Mouse (Mus musculus) right cerebral cortex, adult 18-20 months (tissue): ENCODE measurements around the gene Rnase9.
"Not testable (repeated sequence)": the region's sequence is repeated elsewhere in the genome, so short reads cannot be mapped to it uniquely, and the experiment has no call there.

ENCODE experiments used
- DNase-seq: peaks from one replicate; pipeline ENCODE4 v3.0.0; 2022; ENCODE audit warnings: mixed read lengths

The Rnase9 gene

DNA sequence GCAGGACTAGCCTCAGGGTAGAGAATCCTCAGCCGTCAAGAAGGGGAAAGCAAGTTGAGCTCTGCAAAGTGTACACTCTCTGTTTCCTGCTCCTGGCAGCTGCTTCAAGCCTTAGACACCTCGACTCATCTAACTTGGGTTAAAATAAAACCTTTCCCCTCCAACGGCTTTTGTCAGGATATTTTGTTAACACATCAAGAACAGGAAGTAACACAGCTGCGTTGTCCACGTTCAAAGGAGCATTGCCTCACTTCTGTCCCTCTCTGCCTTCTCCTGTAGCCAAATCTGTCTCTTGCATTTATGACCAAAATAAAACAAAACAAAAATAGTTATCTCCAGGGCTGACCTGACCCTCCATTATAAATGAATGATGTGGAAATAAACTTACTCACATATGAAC lies 6.2 kb upstream of the Rnase9 start:
- DNase-seq, result no peak

GRCm38 (mm10) chr14:51036214-51036613 lies 5.5 kb downstream of the Rnase9 start:
- DNase-seq, result no peak

DNA sequence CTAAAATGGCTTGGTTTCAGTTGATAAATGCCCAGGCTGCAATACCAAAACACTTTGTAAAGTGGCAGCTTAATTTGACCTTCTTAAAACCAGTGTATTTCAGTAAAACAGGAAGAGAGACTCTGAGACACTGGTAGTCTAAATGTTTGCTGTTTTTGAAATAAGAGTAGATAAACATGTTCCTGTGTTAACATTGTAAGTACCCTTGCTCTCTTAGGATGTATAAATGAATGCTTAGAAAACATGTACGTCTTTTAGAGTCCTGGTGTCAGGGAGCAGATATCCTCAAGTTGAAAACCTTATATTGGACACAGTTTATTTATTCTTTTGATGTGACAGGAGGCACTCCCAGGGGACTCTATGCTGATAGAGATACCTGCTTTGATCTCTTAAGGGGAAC lies 6.5 kb downstream of the Rnase9 start:
- DNase-seq, result no peak

GRCm38 (mm10) chr14:51027387-51028155 lies 14.1 kb downstream of the Rnase9 start:
- DNase-seq, result no peak

DNA sequence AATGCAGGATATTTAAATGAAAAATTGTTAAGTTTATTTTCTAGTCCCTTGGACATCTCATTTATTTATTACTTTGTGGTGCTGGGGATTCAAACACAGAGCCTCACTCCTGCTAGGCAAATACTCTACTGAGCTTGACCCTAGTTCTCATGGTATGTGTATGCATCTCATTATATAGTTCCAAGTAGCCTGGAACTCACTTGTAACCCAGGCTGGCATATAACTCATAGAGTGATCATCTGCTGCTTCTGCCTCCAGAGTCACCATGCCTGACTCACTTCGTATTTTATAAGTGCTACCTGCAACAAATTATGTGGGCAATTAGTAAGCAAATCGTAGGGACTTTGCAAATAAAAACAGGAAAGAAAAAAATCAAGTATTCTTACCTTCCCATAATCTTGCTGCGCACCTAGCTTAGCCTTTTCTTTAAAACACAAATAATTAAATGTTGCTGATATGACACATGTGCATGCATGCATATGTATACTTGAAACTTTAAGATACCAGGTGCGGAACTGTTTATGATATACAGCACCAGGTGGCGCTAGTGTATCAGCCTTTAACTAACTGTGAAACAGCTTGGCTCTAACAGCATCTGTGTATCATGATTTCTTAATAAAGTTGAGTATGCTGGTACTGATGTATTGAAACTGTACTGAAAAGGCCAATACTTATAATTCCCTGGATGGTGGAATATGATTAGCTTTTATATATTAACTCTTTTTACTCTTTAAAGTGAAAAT lies 15.1 kb downstream of the Rnase9 start:
- peak; percentile 66 for DNase-seq

DNA sequence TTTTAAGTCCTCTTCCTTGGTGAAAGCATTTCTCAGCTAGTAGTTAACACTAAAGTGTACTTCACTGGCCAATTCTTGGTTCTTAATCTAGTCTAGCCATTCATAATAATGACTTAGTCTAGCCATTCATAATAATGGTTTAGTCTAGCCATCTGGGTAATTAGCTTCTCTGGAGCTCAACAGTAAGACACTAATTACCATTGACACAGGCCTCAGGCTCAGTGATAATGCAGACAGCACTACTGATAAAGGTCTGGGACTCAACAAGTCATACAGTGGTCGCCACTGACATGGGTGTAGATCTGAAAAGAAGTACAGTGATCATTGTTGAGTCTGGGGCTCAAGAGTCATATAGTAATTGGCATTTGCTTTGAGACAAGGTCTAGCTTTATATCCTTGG lies 16.8 kb downstream of the Rnase9 start:
- no peak for DNase-seq

DNA sequence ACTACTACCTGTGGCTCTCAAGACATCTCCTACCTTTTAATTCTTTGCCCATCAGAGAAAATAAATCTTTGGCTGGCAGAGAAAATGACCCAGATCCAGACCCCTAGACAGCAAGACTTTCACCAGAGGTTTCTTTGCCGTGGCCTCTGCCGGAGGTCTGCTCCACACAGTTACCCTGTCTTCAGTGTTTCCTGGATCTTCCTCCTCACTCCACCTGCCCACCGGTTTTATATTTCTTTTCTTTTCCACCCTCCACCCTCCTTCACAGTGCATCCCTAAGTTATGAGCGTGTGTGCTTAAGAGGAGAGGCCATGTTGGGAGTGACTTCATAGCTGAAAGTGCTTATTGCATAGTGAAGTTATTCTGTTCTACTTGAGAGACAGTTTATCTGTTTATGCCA lies 18.2 kb downstream of the Rnase9 start:
- no peak for DNase-seq

DNA sequence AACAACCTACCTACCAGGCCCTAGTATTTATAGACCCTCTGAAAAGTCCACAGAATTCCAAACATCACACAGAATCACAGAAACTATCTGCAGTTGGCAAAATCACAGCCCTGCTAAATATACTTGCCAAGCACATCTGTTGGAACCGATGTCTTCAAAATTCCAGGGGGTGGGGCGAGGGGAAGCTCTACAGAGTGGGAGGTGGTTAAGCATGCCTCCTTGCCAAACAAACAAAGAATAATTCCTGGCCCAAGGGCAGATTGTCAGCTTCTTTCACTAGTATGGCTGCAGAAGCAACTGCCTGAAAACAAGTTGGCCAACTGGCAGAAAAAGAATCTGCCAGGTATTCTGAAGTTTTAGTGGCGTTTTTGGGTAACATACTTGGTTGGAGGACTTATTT lies 24.4 kb downstream of the Rnase9 start:
- DNase-seq, result no peak

- DNase-seq, result no peak
Measured at GRCm38 (mm10) chr14:51015780-51016179, 25.9 kb downstream of the Rnase9 start.

GRCm38 (mm10) chr14:51014724-51015123 lies 26.9 kb downstream of the Rnase9 start:
- not testable (repeated sequence) for DNase-seq

DNA sequence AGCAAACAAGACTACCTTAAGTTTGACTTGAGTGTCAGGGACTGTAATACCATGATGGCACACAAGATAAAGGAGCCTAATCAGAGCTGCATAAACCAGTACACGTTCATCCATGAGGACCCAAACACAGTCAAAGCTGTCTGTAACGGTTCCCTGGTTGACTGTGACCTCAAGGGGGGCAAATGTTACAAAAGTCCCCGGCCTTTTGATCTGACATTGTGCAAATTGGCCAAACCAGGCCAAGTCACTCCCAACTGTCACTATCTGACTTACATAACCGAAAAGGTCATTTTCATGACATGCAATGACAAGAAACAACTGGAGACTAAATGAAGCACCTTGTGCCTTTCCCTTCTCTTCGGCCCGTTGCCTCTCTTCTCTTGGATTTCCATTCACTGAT lies 32.1 kb downstream of the Rnase9 start:
- no peak for DNase-seq

DNA sequence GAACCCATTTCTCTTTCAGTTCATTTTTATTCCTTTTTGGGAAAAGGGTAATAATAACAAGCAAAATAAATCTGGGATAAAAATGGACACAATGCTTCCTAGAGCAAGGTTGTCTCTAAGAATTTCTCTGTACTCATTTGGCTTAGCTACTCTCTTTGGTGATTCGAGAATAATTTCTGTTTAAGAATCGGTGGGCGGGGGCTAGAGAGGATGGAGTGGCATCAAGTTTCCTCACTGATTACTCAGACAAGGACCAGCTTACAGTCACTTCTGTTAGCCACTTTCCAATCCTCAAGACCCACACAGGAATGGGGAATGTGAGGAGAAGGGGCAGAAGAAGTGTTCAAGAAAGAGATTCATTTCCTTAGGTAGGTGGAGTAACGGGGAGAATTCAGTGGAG lies 32.9 kb downstream of the Rnase9 start:
- no peak for DNase-seq

DNA sequence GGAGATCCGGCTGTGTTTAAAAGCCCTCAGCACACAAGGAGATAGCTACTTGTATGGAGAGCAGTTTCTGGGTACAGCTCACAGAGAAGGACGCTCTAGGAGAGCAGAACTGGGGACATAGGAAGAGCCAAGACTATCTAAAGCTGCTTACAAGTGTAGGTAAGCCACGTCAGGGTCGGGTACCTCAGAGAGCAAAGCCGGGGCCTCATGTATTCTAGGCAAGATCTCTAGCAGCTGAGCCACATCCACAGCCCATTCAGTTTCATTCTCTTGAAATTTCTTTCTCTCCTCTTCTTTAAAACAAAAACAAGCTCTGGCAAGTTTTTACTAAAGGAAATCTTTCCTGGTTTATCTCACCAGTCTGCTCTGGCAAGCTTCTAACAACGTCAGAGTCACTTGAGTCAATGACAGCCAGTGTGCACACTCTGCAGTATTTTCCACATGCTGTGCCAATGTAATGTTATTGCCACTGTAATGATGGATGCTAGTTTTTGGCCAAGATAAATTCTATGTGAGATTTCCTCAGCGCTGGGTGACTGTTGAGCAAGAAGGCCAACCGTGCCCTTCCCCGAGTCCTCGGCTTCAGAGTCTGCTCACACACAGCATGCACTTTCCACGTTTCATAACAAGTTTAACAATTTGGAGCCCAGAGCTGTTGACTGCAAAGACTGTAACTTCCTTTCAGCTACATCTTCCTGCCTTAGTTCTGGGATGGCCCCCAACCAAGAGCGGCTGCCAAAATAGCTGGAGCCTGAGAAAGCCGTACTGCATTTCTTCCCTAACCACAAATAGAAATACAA lies 33.6 kb downstream of the Rnase9 start:
- peak; percentile 36 for DNase-seq

DNA sequence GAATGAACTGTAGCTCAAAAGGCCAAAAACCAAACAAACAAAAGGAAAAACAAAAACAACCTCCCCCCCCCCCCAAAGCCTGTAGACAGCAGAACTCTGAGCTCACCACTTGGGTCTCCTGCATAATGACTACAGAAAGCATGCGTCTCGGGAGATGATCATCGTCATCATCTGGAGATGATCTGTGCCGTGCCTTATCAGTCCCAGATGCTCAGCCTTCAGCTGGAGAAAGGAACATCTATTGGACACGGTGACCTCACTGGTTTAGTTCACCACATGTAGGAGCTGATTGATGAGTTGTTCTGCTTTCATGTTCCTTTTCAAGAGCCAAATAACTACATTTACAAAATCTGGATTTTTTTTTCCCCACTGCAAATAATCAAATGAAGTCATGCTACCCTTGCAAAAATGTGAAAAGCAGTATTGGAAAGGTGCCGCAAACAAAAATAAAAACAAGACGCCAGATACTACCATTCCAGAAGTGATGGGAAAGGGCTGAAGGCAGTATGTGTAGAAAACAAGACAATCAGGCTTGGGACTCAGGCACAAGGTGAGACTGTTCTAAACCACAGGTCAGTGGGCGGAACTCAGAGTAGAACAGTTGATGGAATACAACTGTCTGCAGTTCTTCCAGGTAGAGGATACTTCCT lies 34.4 kb downstream of the Rnase9 start, which contains the start of gene Rnase10:
Rnase10 (plus strand) TSS at position 600 of the 650 bp plus-strand sequence.
- DNase-seq, result no peak

DNA sequence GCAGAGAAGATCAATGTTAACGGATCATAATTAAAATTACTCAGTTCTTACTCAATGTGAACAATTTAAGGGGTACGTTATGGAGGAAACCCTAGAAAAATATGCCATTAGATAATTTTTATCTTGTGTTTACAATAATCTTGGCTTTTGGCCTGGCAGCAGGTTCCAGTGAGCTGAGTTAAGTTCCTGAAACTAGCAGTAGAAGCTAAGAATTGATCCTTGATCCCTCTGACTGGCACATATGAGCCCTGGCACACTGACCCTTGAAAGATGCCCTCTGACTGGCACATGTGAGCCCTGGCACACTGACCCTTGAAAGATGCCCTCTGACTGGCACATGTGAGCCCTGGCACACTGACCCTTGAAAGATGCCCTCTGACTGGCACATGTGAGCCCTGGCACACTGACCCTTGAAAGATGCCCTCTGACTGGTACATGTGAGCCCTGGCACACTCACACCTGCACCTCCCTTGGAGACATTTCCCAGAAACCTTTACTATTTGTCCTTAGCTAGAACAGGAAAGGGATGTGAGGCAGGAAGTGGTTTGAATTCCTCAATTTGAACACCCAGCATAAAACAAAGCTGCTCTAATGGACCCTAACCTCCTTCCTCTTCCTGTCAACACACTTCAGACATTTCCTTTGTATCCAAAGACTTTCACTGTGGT lies 43.5 kb downstream of the Rnase9 start:
- no peak for DNase-seq

DNA sequence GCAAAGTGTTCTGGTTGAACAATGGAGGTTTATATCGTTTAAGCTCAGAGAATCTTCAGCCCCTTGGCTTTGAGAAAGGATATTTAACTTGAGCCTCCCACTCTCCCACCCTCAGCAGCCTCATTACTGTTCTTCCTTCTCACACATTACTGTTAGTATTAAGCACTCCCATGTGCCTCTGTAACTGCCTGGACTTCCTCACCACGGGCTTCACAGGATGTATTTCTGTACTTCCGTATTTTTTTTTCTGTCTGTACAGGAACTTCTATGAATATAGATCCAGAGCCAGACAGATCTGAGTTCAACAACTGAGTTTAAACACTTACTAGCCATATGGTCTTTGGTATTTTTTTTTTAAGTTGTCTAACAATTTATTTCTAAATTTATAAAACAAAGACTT lies 44.6 kb downstream of the Rnase9 start:
- no peak for DNase-seq

GRCm38 (mm10) chr14:50991037-50991436 lies 50.6 kb downstream of the Rnase9 start:
- DNase-seq, result no peak
